Mouse (Mus musculus): Measurements from ENCODE around the gene Lamb3.

Gene Lamb3

GRCm38 (mm10) chr1:193274407-193275071 lies 67.0 kb downstream of the Lamb3 start:
- DNase-seq (ENCODE audit: low read depth in 2 of 2, low spot score in 2 of 2) = no peak

GRCm38 (mm10) chr1:193278414-193279045 lies 71.0 kb downstream of the Lamb3 start:
- DNase-seq (ENCODE audit: low read depth in 2 of 2, low spot score in 2 of 2) = no peak

- no peak for DNase-seq (ENCODE audit: low read depth in 2 of 2, low spot score in 2 of 2)
Measured at GRCm38 (mm10) chr1:193279492-193279891, 72.0 kb downstream of the Lamb3 start.

DNA sequence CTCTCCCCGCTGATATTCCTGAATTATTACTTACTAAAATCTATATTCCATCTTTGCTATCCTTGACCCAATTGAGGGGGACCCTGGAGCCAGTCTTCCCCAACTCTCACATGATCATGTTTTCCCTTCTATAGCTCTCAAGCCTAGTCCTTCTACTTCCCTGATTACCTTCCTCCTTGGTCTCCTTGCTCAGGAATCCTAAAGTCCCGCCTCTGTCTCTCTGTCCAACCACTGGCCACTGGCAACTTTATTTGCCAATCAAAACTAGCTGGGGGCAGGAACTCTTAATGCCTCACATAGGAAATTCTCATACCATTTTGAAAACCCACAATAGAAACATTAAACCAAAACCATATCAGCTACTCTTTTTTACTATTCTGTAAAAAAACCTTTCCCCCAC lies 73.8 kb downstream of the Lamb3 start:
- no peak for DNase-seq (ENCODE audit: low read depth in 2 of 2, low spot score in 2 of 2)

DNA sequence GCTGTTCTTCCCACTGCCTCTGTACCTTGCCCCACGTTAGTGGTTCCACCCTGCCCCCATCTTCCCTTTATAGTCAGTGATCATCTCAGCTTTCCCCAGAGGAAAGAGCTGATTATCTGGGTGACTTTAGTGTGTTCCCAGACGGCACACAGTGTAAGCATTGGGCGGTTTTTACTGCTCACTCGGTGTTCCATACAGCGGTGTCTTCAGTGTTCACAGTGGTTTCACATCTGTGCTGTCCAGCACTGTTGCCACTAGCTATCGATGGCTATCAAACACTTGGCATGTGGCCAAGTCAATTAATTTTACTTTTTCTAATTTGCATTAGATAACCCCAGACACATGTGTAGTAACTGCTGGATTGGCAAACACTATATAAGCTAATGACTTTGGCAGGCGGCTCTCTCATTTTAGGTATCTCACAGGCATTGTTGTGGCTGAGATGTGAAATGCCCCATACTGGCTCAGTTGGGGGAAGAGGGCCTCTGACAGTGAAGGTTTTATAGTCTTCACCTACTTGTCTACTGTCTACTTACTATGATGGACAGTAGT lies 76.8 kb downstream of the Lamb3 start:
- DNase-seq (ENCODE audit: low read depth in 2 of 2, low spot score in 2 of 2) = no peak

- DNase-seq (ENCODE audit: low read depth in 2 of 2, low spot score in 2 of 2) = peak; percentile 17 to 37
Measured at GRCm38 (mm10) chr1:193285766-193286325, 78.3 kb downstream of the Lamb3 start.

- DNase-seq (ENCODE audit: low read depth in 2 of 2, low spot score in 2 of 2) = no peak
Measured at GRCm38 (mm10) chr1:193287578-193287977, 80.1 kb downstream of the Lamb3 start.

- DNase-seq (ENCODE audit: low read depth in 2 of 2, low spot score in 2 of 2) = no peak
Measured at GRCm38 (mm10) chr1:193289076-193289475, 81.6 kb downstream of the Lamb3 start.

DNA sequence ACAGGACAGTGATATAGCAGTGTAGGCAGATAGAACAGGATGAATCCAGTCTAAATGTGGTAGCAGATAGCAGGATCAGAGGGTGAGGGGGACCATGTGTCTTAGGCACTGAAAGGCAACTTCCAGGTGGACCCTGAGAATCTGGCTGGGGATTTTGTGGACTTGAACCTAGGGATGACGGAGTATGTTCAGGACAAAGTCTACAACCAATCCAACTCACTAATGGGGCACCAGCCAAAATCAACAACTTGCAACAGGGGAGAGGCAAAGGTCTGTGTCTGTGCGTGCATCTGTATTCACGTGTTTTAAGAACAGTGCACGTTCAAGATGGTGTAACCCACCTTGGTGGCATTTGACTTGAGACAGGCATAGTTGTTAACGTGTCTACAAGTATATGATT lies 82.4 kb downstream of the Lamb3 start:
- no peak for DNase-seq (ENCODE audit: low read depth in 2 of 2, low spot score in 2 of 2)

DNA sequence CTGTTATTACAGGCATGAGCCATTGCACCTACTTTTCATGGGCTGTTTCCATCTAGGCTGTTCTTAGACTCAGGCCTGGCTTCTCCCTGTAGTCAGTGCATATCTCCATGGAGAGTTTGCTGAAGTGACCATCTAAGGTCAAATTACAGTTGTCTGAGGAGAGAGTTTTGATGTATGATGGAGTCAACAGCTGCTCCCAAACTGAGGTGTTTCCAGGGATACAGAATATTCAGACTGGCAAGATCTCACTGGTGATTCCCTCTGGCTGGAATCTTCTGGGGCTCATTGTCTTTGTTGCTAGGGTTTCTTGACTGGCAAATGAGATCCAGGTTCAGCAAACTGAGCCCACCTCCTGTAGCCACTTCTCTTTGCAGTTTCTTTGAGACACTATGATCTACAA lies 83.2 kb downstream of the Lamb3 start:
- DNase-seq (ENCODE audit: low read depth in 2 of 2, low spot score in 2 of 2) = no peak

DNA sequence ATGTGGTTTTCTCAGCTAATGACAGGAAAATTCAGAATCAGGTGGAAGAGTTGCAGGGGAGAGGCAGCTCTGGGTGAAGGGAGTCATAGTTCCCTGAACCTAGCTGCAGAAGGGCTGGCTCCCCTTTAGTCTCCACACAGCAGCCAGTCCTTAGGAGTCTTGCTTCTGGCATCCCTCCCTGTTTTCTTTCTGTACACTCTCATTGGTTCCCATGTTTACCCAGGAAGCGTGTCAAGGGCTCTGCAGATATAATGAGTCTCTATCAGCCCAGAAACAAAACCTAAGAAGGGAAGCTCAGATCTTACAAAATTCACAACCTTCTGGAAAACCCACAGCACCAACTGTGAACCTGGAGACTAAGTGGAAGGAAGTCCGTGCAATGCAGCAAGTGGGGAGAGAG lies 85.5 kb downstream of the Lamb3 start:
- no peak for DNase-seq (ENCODE audit: low read depth in 2 of 2, low spot score in 2 of 2)

DNA sequence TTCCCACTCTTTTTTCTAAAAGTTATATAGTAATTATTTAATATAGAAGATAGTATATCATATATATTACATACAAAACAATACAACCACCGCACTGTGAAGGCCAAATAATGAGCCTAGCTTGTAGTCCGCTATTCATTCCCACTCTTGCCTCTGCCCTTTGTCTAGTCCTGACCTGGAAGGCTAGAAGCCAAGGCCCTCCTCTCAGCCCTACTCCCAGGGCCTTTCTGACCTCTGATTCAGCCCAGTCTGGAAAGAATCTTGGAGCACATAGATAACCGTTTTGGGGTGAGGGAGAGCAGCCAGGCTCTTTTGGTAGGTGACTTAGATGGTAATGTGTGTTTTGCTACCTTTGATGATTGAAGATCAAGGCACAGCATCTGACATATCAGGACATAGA lies 86.4 kb downstream of the Lamb3 start:
- DNase-seq (ENCODE audit: low read depth in 2 of 2, low spot score in 2 of 2) = no peak

GRCm38 (mm10) chr1:193295920-193296319 lies 88.4 kb downstream of the Lamb3 start:
- DNase-seq (ENCODE audit: low read depth in 2 of 2, low spot score in 2 of 2) = no peak

- DNase-seq (ENCODE audit: low read depth in 2 of 2, low spot score in 2 of 2) = no peak
Measured at GRCm38 (mm10) chr1:193298141-193298765, 90.8 kb downstream of the Lamb3 start.

DNA sequence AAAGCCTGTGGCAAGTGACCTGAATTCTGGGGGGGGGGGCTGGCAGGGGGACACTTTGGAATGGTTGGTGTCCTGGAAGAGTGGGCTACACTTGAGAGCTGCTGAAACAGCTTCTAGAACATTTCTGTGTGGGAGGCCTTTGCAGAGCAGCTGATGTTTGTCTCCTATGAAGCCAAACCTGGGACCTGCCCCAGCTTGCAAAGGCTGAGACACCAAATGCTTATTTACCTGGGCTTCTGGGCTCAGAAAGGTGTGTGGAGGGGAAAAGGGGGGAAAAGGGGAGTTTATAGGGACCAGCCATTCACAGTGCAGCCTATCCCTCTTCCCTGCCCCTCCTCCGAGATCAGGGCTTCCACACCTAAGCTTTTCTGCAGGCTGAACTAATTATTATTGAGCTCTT lies 92.5 kb downstream of the Lamb3 start:
- no peak for DNase-seq (ENCODE audit: low read depth in 2 of 2, low spot score in 2 of 2)

DNA sequence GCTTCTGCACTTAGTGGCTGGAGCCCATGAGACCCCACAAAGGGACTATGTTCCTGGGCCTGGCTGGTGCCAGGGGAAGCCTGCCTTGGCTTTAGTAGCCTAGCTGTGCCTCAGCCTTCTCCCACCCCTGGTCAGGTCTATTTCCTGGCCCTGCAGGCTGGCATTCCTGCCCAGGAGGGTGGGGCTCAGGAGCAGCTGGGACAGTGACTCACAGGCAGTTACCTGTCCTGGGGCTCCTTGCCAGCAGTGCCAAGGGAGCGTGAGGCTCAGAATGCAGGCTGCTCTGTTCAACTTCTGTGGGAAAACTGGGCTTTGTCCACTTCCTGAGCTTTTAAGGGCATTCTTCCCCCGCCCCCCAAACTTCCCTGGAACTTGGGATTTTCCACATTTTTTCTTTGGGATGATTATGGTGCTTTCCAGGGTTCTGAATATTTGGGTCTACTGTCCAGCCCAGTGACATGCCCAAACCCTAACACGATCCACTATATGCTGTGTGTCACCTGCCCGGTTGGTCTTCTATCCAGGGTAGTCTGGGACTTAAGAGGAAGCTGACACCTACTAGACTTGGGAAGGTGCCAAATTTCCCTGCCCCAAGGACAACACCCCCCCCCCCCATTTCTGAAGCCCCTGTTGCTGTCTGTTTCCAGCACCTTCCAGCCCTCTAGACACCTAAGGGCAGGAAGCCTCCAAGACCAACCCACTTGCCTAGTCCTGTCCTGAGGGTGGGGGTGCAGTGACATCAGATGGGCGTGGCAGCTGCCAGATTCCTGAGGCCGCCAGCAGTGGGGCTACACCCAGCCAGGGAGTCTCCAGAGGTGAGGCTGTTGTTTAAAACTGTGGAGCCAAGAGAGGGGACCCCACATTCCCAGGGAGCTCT lies 94.0 kb downstream of the Lamb3 start:
- DNase-seq (ENCODE audit: low read depth in 2 of 2, low spot score in 2 of 2) = no peak

DNA sequence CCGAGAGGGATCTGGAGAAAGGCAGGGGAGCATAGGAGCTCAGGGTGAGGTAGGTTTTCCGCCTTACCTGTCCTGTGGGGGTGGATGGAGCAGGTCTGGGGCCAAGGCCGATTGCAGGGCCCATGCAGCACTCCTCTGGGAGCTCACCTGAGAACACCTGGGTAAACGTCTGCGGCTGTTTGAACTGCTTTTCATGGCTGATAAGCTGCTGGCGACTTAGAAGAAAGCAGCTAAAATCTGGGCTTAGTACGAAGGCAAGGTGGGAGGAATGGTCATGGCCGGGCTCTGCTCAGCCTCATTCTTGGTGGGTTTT lies 94.5 kb downstream of the Lamb3 start:
- DNase-seq (ENCODE audit: low read depth in 2 of 2, low spot score in 2 of 2) = no peak

DNA sequence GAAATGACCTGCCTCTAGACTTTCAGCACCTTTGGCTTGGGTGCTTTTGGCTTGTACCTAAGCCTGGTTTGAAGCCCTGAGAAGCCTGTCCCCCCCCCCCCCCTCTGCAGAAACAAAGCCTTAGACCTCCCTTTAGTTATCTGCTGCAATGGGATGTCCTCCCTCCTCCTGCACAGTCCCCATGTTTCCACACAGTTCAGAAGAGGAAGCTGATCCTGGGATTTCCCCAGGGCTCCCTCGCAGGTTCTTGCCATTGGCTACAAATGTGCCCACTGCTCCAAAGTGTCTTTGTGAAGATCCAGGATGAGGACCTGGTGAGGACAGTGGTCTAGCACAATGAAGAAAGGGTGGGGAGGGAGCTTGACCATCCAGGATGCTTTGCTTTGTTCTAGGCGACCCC lies 95.6 kb downstream of the Lamb3 start:
- DNase-seq (ENCODE audit: low read depth in 2 of 2, low spot score in 2 of 2) = no peak

DNA sequence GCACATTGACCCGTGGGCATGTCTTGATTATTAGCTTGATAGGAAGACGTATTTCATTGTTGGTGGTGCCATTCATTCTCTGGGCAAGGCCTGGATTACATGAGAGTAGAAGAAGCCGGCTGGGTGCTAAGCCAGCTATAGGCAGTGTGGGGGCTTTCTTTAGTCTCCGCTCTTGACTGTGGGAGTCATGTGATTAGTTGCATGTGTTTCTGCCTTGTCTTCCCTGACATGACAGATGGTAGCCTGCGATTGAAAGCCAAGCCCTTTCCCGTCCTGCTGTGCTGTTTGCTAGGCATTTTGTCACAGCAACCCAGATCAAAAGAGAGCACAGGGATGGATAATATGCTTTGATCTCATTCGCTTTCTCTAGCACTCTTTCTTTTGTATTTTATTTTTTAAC lies 97.9 kb downstream of the Lamb3 start:
- DNase-seq (ENCODE audit: low read depth in 2 of 2, low spot score in 2 of 2) = no peak

GRCm38 (mm10) chr1:193306832-193307231 lies 99.3 kb downstream of the Lamb3 start:
- no peak for DNase-seq (ENCODE audit: low read depth in 2 of 2, low spot score in 2 of 2)

DNA sequence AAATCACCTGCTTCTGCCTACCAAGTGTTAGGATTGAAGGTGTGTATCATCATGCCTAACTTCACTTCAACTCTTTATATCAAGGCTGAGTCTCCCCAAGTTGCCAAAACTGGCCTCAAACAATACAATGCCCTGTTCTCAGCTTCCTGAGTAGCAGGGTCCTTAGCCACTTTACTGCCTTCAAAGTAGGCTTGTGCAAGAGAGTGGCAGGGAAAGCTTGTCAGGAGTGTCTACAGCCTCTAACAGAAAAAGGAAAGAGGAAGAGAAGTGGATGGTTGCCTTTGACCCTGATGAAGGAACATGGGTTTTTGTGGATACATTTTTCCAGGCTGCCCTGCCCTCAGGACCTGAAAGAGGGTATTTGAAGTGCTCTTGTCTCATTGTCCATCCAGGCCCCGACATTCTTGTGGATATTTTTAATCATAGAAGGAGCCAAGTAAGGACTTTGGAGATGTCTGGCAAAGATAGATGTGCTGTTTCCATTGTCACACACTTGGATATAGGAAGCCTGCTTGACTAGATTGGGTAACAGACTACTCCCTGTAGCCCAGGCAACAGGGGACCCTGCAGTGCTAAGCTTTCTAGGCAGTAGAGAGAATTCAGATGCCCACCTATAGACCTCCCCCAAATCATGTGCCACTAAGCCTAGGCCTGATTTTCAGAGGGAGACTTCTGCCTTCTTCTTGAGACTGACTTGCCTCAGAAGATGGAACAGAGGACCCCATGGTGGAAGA lies 102.5 kb downstream of the Lamb3 start:
- DNase-seq (ENCODE audit: low read depth in 2 of 2, low spot score in 2 of 2) = no peak
